Mouse (Mus musculus): ENCODE measurements around the gene Mast3. TPM values are rescaled to one million over a fixed set of nuclear protein-coding genes. Genes with fewer than 3 reads are reported as not detected.

The Mast3 gene
- polyA plus RNA-seq, 1 experiment from 2014 or later: 30.4 TPM

- in situ Hi-C loops (cut with MboI; ENCODE audit: low pct_unique_long_range_greater_than_20kb): loop anchor here (5.0 kb wide), 1 partner anchor 33 kb away; the partner anchor contains the start of gene Gm3336
- no peaks in the 10 kb centered on the region for H3K27me3 ChIP-seq
- DNase-seq (ENCODE audit: low read depth, low spot score) (no peak), ATAC-seq (no peak)
- POLR2A ChIA-PET: no interaction called here
- CTCF ChIA-PET: no interaction called here
- TF ChIP-seq CTCF (IDR thresholded peaks at IDR 0.05): no peak
Measured at GRCm38 (mm10) chr8:70750128-70750680, 54.6 kb downstream of the Mast3 start.

GRCm38 (mm10) chr8:70749097-70749674 is 55.7 kb downstream of the Mast3 start:
- in situ Hi-C loops (cut with MboI; ENCODE audit: low pct_unique_long_range_greater_than_20kb): no loop called here
- ATAC-seq (no peak), DNase-seq (ENCODE audit: low read depth, low spot score) (no peak)

DNA sequence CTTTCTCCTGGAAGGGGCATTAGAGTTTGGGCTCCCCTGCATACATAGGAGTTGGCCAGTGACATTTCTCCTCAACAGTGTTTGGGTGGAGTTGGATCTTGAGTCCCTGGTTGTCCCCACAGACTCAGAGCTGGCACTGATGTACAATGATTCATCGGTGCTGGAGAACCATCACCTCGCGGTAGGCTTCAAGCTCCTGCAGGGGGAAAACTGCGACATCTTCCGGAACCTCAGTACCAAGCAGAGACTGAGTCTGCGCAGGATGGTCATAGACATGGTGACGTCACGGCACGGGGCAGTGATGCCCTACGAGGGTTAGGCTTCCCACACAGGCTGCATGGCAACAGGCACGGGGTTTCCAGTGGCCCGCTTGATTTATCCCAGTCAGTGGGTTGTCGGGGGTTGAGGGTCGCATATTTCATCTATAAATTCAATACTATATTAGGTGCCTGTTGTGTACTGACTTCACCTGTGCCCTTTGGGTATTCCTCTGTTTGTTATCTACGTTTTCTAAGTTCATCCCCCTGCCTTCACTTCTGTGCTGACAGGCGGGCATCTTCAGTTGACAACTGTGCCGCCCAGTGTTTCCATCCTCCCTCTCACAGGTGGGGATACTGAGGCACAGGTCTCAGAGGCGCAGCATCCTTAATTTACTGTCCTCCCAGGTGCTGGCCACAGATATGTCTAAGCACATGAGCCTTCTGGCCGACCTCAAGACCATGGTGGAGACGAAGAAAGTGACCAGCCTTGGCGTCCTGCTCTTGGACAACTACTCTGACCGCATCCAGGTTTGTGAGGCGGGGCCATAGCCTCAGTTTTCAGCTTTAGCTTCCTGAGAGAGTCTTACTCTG is 56.4 kb downstream of the Mast3 start:
- DNase-seq (ENCODE audit: low read depth, low spot score) (no peak), ATAC-seq (no peak)
- in situ Hi-C loops (cut with MboI; ENCODE audit: low pct_unique_long_range_greater_than_20kb): no loop called here
- no peaks in the 10 kb centered on the region for H3K27me3 ChIP-seq
- POLR2A ChIA-PET: no interaction called here
- CTCF ChIA-PET: interaction anchor here (1.3 kb wide), 1 partner anchor 76 kb away, joined by 3 read pairs; the partner anchor contains the start of gene Lsm4
- TF ChIP-seq CTCF (IDR thresholded peaks at IDR 0.05): no peak

More at GRCm38 (mm10) chr8:70749097-70749674, 55.7 kb downstream of the Mast3 start:
- H3K27me3 ChIP-seq: no peaks in the 10 kb centered on the region
- TF ChIP-seq CTCF (IDR thresholded peaks at IDR 0.05): no peak
- ChIA-PET CTCF (no interaction called here), POLR2A (no interaction called here)

DNA sequence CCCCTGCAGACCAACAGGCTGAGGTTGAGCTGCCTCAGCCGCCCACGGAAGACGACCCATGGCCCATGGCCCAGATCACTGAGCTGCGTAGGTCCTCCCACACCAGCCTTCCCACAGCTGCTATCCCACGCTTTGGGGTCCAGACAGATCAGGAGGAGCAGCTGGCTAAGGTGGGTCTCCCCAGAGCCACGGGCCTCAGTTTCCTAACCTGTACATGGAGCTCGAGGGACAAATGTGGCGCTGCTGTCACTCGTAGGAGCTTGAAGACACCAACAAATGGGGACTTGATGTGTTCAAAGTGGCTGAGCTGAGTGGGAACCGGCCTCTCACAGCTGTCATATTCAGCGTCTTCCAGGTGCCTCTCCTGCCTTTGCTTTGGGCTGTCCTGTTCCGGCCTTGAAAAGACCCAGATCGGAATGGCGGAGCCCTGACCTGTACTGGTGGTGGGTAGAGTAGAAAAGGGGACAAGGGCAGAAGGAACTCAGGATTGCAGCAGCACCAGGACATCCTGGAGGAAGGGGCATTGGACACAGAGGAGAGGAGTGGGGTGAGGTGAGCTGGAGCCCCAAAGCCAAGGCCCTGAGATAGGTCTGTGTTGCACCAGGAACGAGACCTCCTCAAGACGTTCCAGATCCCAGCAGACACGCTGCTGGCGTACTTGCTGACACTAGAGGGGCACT is 57.5 kb downstream of the Mast3 start:
- ChIA-PET CTCF (interaction anchor here (1.3 kb wide), 1 partner anchor 74 kb away, joined by 3 read pairs; the partner anchor contains the start of gene Lsm4), POLR2A (no interaction called here)
- TF ChIP-seq CTCF (IDR thresholded peaks at IDR 0.05): no peak
- ATAC-seq (no peak), DNase-seq (ENCODE audit: low read depth, low spot score) (no peak)
- H3K27me3 ChIP-seq: no peaks in the 10 kb centered on the region
- in situ Hi-C loops (cut with MboI; ENCODE audit: low pct_unique_long_range_greater_than_20kb): no loop called here

GRCm38 (mm10) chr8:70746676-70747075 is 58.2 kb downstream of the Mast3 start:
- no peak for DNase-seq (ENCODE audit: low read depth, low spot score)
- TF ChIP-seq CTCF (IDR thresholded peaks at IDR 0.05): no peak
- in situ Hi-C loops (cut with MboI; ENCODE audit: low pct_unique_long_range_greater_than_20kb): no loop called here
- POLR2A ChIA-PET: no interaction called here
- H3K27me3 ChIP-seq: no peaks in the 10 kb centered on the region
- no peak for ATAC-seq
- CTCF ChIA-PET: no interaction called here

GRCm38 (mm10) chr8:70745691-70746220 is 59.1 kb downstream of the Mast3 start:
- DNase-seq (ENCODE audit: low read depth, low spot score): no peak
- POLR2A ChIA-PET: no interaction called here
- no peak for TF ChIP-seq CTCF (IDR thresholded peaks at IDR 0.05)
- in situ Hi-C loops (cut with MboI; ENCODE audit: low pct_unique_long_range_greater_than_20kb): no loop called here
- no peak for ATAC-seq
- no peaks in the 10 kb centered on the region for H3K27me3 ChIP-seq
- CTCF ChIA-PET: no interaction called here

- ChIA-PET POLR2A (no interaction called here), CTCF (no interaction called here)
- TF ChIP-seq CTCF (IDR thresholded peaks at IDR 0.05): no peak
- DNase-seq (ENCODE audit: low read depth, low spot score) (no peak), ATAC-seq (no peak)
- in situ Hi-C loops (cut with MboI; ENCODE audit: low pct_unique_long_range_greater_than_20kb): no loop called here
- H3K27me3 ChIP-seq: no peaks in the 10 kb centered on the region
Measured at GRCm38 (mm10) chr8:70744806-70745205, 60.0 kb downstream of the Mast3 start.

- in situ Hi-C loops (cut with MboI; ENCODE audit: low pct_unique_long_range_greater_than_20kb): no loop called here
- TF ChIP-seq CTCF (IDR thresholded peaks at IDR 0.05): no peak
- CTCF ChIA-PET: no interaction called here
- POLR2A ChIA-PET: interaction anchor here (1.1 kb wide), 1 partner anchor 12 kb away, joined by 3 read pairs; no protein-coding TSS in a partner anchor
- no peaks in the 10 kb centered on the region for H3K27me3 ChIP-seq
- no peak for DNase-seq (ENCODE audit: low read depth, low spot score)
- ATAC-seq: no peak
Measured at GRCm38 (mm10) chr8:70743656-70744590, 60.9 kb downstream of the Mast3 start.

DNA sequence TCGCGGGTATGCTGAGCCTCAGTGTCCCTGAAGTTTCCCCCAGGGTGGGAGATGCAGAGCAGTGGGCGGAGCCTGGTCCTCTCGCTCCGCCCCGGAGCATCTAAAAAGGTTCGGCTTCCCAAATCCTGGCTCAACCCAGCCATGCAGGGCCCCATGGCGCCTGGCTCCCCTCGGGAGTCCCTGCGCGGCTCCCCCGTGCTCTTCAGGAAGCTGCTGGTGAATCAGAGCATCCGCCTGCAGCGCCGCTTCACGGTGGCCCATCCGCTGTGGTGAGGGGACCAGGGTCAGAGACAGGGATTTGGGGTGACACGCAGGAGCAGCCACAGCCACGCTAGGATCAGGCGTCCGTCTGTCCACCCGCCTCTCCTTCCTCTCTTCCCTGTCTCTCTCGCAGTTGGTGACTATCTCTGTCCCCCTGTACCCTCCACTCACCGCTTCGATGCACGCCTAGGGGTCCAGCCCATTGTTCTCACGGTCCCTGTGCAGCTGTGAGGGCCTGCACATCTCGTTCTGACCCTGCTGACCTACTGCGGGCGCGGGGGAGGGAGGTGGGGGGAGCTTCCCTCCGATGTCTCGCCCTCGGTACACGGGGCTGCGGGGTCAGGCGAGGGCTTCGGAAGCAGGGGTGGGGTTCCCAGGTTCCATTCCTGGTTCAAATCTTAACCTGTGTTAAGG is 61.7 kb downstream of the Mast3 start:
- POLR2A ChIA-PET: interaction anchor here (1.1 kb wide), 1 partner anchor 11 kb away, joined by 3 read pairs; no protein-coding TSS in a partner anchor
- H3K27me3 ChIP-seq: no peaks in the 10 kb centered on the region
- ATAC-seq (no peak), DNase-seq (ENCODE audit: low read depth, low spot score) (no peak)
- in situ Hi-C loops (cut with MboI; ENCODE audit: low pct_unique_long_range_greater_than_20kb): no loop called here
- CTCF ChIA-PET: no interaction called here
- TF ChIP-seq CTCF (IDR thresholded peaks at IDR 0.05): no peak

Data from Patski (cell line).